Mouse (Mus musculus): ENCODE data around the gene Platr25. TPM values are rescaled to one million over a fixed set of nuclear protein-coding genes. Genes with fewer than 3 reads are reported as not detected.
"Not testable (repeated sequence)": the region's sequence is repeated elsewhere in the genome, so short reads cannot be mapped to it uniquely, and the experiment has no call there.

The Platr25 gene
- polyA plus RNA-seq, 1 experiment from 2014 or later: 37.9 TPM

GRCm38 (mm10) chr13:62684608-62685286 lies 75.8 kb downstream of the Platr25 start:
- not testable (repeated sequence) for H3K27me3 ChIP-seq (ENCODE audit: control insufficient read depth, insufficient read depth, low read depth, low read length); H3K4me1 ChIP-seq (ENCODE audit: control insufficient read depth, insufficient read depth, low read length); H3K9me3 ChIP-seq (replicated peaks; ENCODE audit: control insufficient read depth, low read length, poor library complexity, severe bottlenecking); H3K36me3 ChIP-seq (ENCODE audit: control insufficient read depth, insufficient read depth, low read length)
- H3K4me3 ChIP-seq (ENCODE audit: low read depth, low read length): peak overlapping the region; percentile 46
- WGBS: 3% methylated on average over 15 of the region's 20 CpGs
- peak; percentile 100 for ATAC-seq
- H3K9ac ChIP-seq (ENCODE audit: low read depth, low read length): peak overlapping the region; percentile 49; the same call in 1 of the 2 replicates
- H3K27ac ChIP-seq (ENCODE audit: low read length): peak overlapping the region; percentile 75
- peak overlapping the region; percentile 56 for H3K4me2 ChIP-seq (ENCODE audit: low read length)

- peak; percentile 95 for ATAC-seq
- H3K4me1 ChIP-seq (ENCODE audit: control insufficient read depth, insufficient read depth, low read length): no peaks in the 10 kb centered on the region; the same call in 1 of the 2 replicates
- no peaks in the 10 kb centered on the region for H3K27me3 ChIP-seq (ENCODE audit: control insufficient read depth, insufficient read depth, low read depth, low read length)
- no peaks in the 10 kb centered on the region for H3K36me3 ChIP-seq (ENCODE audit: control insufficient read depth, insufficient read depth, low read length)
- peak overlapping the region; percentile 55 for H3K4me2 ChIP-seq (ENCODE audit: low read length)
- peaks cover 4% of the 10 kb centered on the region for H3K9me3 ChIP-seq (replicated peaks; ENCODE audit: control insufficient read depth, low read length, poor library complexity, severe bottlenecking)
- H3K9ac ChIP-seq (ENCODE audit: low read depth, low read length): peak overlapping the region; percentile 72; the same call in 1 of the 2 replicates
- H3K27ac ChIP-seq (ENCODE audit: low read length): peak overlapping the region; percentile 70; the same call in 1 of the 2 replicates
- WGBS: 22% methylated on average over 8 of the region's 8 CpGs
- peak overlapping the region; percentile 56 for H3K4me3 ChIP-seq (ENCODE audit: low read depth, low read length)
Measured at GRCm38 (mm10) chr13:62653369-62653743, 107.2 kb downstream of the Platr25 start.

GRCm38 (mm10) chr13:62652681-62653368 lies 107.7 kb downstream of the Platr25 start:
- under 1% methylated on average over 16 of the region's 16 CpGs for WGBS
- ATAC-seq: peak; percentile 100
- H3K36me3 ChIP-seq (ENCODE audit: control insufficient read depth, insufficient read depth, low read length): not testable (repeated sequence)

DNA sequence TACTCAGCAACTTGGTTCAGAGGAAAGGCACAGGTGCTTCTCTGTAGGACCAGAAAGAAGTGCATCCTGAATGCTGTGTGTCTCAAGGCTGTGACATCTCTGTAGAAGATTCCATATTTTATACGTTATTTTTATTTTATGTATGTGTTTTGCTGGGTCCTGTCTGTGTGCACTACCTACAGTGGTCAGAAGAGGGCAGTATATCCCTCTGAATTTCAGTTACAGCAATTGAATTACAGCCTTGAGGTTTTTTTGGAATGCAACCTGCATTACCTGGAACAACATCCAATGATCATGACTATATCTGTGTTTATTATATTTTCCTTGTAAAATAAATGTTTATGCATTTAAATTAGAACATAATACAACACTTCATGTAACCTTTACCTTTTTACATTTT lies 133.4 kb downstream of the Platr25 start:
- not testable (repeated sequence) for H3K4me2 ChIP-seq (ENCODE audit: low read length); H3K4me1 ChIP-seq (ENCODE audit: control insufficient read depth, insufficient read depth, low read length); H3K9ac ChIP-seq (ENCODE audit: low read depth, low read length); H3K27me3 ChIP-seq (ENCODE audit: control insufficient read depth, insufficient read depth, low read depth, low read length); H3K27ac ChIP-seq (ENCODE audit: low read length); H3K9me3 ChIP-seq (replicated peaks; ENCODE audit: control insufficient read depth, low read length, poor library complexity, severe bottlenecking); ATAC-seq; H3K4me3 ChIP-seq (ENCODE audit: low read depth, low read length); H3K36me3 ChIP-seq (ENCODE audit: control insufficient read depth, insufficient read depth, low read length)
- WGBS: 36% methylated on average over 1 of the region's 1 CpGs

More at GRCm38 (mm10) chr13:62652681-62653368, 107.7 kb downstream of the Platr25 start:
- peak overlapping the region; percentile 70 for H3K27ac ChIP-seq (ENCODE audit: low read length)
- not testable (repeated sequence) for H3K27me3 ChIP-seq (ENCODE audit: control insufficient read depth, insufficient read depth, low read depth, low read length); H3K4me1 ChIP-seq (ENCODE audit: control insufficient read depth, insufficient read depth, low read length); H3K9me3 ChIP-seq (replicated peaks; ENCODE audit: control insufficient read depth, low read length, poor library complexity, severe bottlenecking)
- H3K4me2 ChIP-seq (ENCODE audit: low read length): peak overlapping the region; percentile 55
- H3K9ac ChIP-seq (ENCODE audit: low read depth, low read length): peak overlapping the region; percentile 72
- H3K4me3 ChIP-seq (ENCODE audit: low read depth, low read length): peak overlapping the region; percentile 56

DNA sequence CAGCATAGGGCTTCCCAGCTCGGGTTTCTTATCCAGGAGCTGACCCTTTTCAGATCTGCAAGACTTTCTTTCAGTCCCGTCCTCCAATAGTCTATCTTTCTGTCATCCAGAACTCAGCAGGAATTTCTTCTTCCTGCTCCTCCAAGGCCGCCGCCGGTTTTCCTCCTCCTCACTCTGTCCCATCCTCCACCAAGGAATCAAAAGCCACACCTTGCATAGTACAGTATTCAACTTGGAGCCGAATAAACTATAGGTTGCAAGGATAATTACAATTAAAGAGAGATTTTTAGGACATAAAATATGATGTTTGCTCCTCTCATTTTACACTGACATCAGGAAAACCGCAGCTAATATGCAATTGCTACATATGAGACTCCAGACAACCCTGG lies 136.2 kb downstream of the Platr25 start:
- Histone ChIP-seq H3K4me2 (ENCODE audit: low read length) (peak overlapping the region; percentile 59), H3K9ac (ENCODE audit: low read depth, low read length) (peak overlapping the region; percentile 60; the same call in 1 of the 2 replicates), H3K4me3 (ENCODE audit: low read depth, low read length) (peak overlapping the region; percentile 49)
- ATAC-seq: peak; percentile 91
- H3K27ac ChIP-seq (ENCODE audit: low read length); H3K9me3 ChIP-seq (replicated peaks; ENCODE audit: control insufficient read depth, low read length, poor library complexity, severe bottlenecking); H3K4me1 ChIP-seq (ENCODE audit: control insufficient read depth, insufficient read depth, low read length); H3K27me3 ChIP-seq (ENCODE audit: control insufficient read depth, insufficient read depth, low read depth, low read length); H3K36me3 ChIP-seq (ENCODE audit: control insufficient read depth, insufficient read depth, low read length): not testable (repeated sequence)
- WGBS: 6% methylated on average over 7 of the region's 7 CpGs

DNA sequence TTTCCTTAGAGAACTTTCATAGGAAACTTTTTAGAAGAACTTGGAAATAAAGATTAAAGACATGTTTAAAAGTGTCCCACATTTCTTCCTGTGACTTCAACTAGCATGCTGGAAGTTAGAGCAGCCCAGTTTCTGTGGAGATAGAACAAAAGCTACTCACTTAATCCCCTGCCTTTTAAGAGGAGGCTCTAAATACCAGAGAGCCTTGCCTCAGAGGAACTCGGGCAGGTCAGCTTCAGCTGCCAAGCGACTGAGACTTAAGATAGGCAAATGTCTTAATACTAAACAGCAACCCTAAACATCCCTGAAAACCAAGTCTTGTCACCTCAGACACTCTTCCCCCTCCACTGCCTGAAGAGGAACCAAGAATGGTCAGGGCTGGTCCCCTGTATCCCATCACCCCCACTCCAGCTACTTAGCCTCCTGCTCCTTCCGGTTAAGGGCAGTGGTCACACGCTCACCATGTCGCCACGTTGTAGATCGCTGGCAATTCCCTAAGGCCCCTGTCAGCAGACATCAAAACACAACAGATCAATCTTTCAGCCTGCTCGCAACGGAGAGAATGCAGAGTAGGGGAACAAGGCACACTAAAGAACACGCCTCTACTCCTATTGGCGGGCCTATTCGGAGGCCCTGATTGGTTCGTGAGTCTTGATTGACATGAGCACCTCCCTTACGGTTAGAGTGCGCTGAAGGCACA lies 136.8 kb downstream of the Platr25 start, which contains the start of gene 6720489N17Rik:
TSS of gene 6720489N17Rik (minus strand) at position 606 of the 700 bp plus-strand sequence.
- H3K4me1 ChIP-seq (ENCODE audit: control insufficient read depth, insufficient read depth, low read length); H3K9me3 ChIP-seq (replicated peaks; ENCODE audit: control insufficient read depth, low read length, poor library complexity, severe bottlenecking); H3K27me3 ChIP-seq (ENCODE audit: control insufficient read depth, insufficient read depth, low read depth, low read length); H3K36me3 ChIP-seq (ENCODE audit: control insufficient read depth, insufficient read depth, low read length): not testable (repeated sequence)
- WGBS: under 1% methylated on average over 15 of the region's 15 CpGs
- ATAC-seq: peak; percentile 100
- peak within 1 kb of the TSS; percentile 59 for H3K4me2 ChIP-seq (ENCODE audit: low read length)
- H3K27ac ChIP-seq (ENCODE audit: low read length): peak within 1 kb of the TSS; percentile 32; the same call in 1 of the 2 replicates
- peak within 1 kb of the TSS; percentile 60 for H3K9ac ChIP-seq (ENCODE audit: low read depth, low read length)
- peak within 1 kb of the TSS; percentile 49 for H3K4me3 ChIP-seq (ENCODE audit: low read depth, low read length)

MicroRNAs encoded within 50 kb of the gene (microRNA counts, 519-probe panel; counts per million panel counts)
- microRNA mmu-miR-713: 386 counts per million, percentile 18 among the panel's probes with 10 or more counts

Small RNA genes lying within 50 kb of the gene (microRNA-seq; reads per million reads assigned to microRNA genes)
- gene Gm24020 (not detected), gene Gm24588 (not detected), gene Mir713 (not detected)

Other genes starting within 250 kb of the Platr25 start
- gene Zfp935, start 202.2 kb downstream of the Platr25 start, polyA plus RNA-seq (2015; fragmentation: Nextera tagmentation; extraction: Ambion mirVana): not detected in 2 replicates
- gene Zfp934, start 189.5 kb downstream of the Platr25 start, polyA plus RNA-seq (2015; fragmentation: Nextera tagmentation; extraction: Ambion mirVana): 11.0 and 11.3 TPM in 2 replicates
- 7.5 and 9.6 TPM in 2 replicates for gene 6720489N17Rik, start 136.5 kb downstream of the Platr25 start, polyA plus RNA-seq (2015; fragmentation: Nextera tagmentation; extraction: Ambion mirVana)
- 10.3 and 12.7 TPM in 2 replicates for gene Gm5141, start 25.1 kb upstream of the Platr25 start, polyA plus RNA-seq (2015; fragmentation: Nextera tagmentation; extraction: Ambion mirVana)
- 0.82 and 1.2 TPM in 2 replicates for gene Fbp2, start 97.7 kb upstream of the Platr25 start, polyA plus RNA-seq (2015; fragmentation: Nextera tagmentation; extraction: Ambion mirVana)
- not detected in 2 replicates for gene Fbp1, start 127.6 kb upstream of the Platr25 start, polyA plus RNA-seq (2015; fragmentation: Nextera tagmentation; extraction: Ambion mirVana)
- gene 2010111I01Rik, start 204.2 kb upstream of the Platr25 start, polyA plus RNA-seq (2015; fragmentation: Nextera tagmentation; extraction: Ambion mirVana): 25.5 and 27.4 TPM in 2 replicates